Mouse (Mus musculus) gastrocnemius, postnatal 25 days (tissue): ENCODE results near the gene Cdc20b. TPM values are rescaled to one million over a fixed set of nuclear protein-coding genes. Genes with fewer than 3 reads are reported as not detected.

Experiments used
- DNase-seq: peaks from one replicate; pipeline ENCODE4 v3.0.0; 2022
- total RNA-seq, 2 experiments: library from RNA; stranded (reverse); gene quantifications; 1 replicate in 1 of 2; 2 replicates in 1 of 2; pipeline ENCODE4 v1.2.3; 2021

Cdc20b gene
- total RNA-seq, 2 experiments from 2014 or later = not detected

GRCm38 (mm10) chr13:113023274-113024143, 11.4 kb upstream of the Cdc20b start:
- DNase-seq = no peak

GRCm38 (mm10) chr13:113031351-113031750, 3.6 kb upstream of the Cdc20b start:
- DNase-seq = no peak

- DNase-seq = no peak
These were observed 2.9 kb upstream of the Cdc20b start for GRCm38 (mm10) chr13:113031792-113032571.

GRCm38 (mm10) chr13:113032831-113033230, 2.1 kb upstream of the Cdc20b start:
- no peak for DNase-seq

- no peak for DNase-seq
These were observed 532 bp upstream of the Cdc20b start for GRCm38 (mm10) chr13:113034271-113034886.

- DNase-seq = peak; percentile 32
These were observed 941 bp downstream of the Cdc20b start for GRCm38 (mm10) chr13:113035852-113036251.

GRCm38 (mm10) chr13:113044876-113045275, 10.0 kb downstream of the Cdc20b start:
- DNase-seq = no peak

- DNase-seq = no peak
These were observed 10.7 kb downstream of the Cdc20b start for GRCm38 (mm10) chr13:113045458-113046110.

GRCm38 (mm10) chr13:113046211-113046883, 11.4 kb downstream of the Cdc20b start, which contains the start of gene Gpx8:
Gpx8 (minus strand) TSS chr13:113046410.
- peak; percentile 50 for DNase-seq

GRCm38 (mm10) chr13:113047018-113047417, 12.1 kb downstream of the Cdc20b start:
- DNase-seq = no peak

- no peak for DNase-seq
These were observed 12.7 kb downstream of the Cdc20b start for GRCm38 (mm10) chr13:113047647-113048046.

GRCm38 (mm10) chr13:113054230-113054629, 19.3 kb downstream of the Cdc20b start:
- no peak for DNase-seq

GRCm38 (mm10) chr13:113055826-113056225, 20.9 kb downstream of the Cdc20b start:
- DNase-seq = no peak

- no peak for DNase-seq
These were observed 26.8 kb downstream of the Cdc20b start for GRCm38 (mm10) chr13:113061746-113062145.

- DNase-seq = no peak
These were observed 29.6 kb downstream of the Cdc20b start for GRCm38 (mm10) chr13:113064542-113064941.

GRCm38 (mm10) chr13:113079021-113079420, 44.1 kb downstream of the Cdc20b start:
- no peak for DNase-seq

- DNase-seq = no peak
These were observed 47.2 kb downstream of the Cdc20b start for GRCm38 (mm10) chr13:113082101-113082500.

- DNase-seq = no peak
These were observed 49.8 kb downstream of the Cdc20b start for GRCm38 (mm10) chr13:113084732-113085131.

GRCm38 (mm10) chr13:113087226-113088017, 52.5 kb downstream of the Cdc20b start:
- DNase-seq = no peak

GRCm38 (mm10) chr13:113090489-113090888, 55.6 kb downstream of the Cdc20b start:
- no peak for DNase-seq

GRCm38 (mm10) chr13:113094618-113095017, 59.7 kb downstream of the Cdc20b start:
- DNase-seq = no peak
